Mouse (Mus musculus): Measurements from ENCODE around the gene 1810049J17Rik. TPM values are rescaled to one million over a fixed set of nuclear protein-coding genes. Genes with fewer than 3 reads are reported as not detected.

1810049J17Rik gene
- polyA plus RNA-seq, 1 experiment from 2014 or later: 0.75 TPM

DNA sequence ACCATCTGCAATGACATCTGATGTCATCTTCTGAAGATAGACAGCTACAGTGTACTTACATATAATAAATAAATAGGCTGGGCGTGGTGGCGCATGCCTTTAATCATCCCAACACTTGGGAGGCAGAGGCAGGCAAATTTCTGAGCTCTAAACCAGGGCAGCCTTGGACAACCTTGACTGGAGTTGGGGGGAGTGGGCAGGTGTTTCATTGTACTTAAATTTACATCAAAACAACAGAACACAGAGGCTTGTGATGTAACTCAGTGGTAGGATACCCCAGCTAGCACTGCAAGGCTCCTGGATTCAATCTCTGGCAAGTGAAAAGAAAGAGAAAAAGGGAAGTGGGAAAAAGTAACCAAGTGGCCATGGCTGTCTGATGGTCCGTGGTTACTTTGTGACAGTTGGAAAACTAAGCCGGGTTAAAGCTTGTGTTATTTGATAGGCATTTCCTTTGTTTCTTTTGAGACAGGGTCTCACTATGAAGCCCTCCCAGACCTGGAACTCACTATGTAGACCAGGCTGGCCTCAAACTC, 46.5 kb downstream of the 1810049J17Rik start:
- 80% methylated on average over 4 of the region's 4 CpGs for WGBS
- Histone ChIP-seq H3K9ac (ENCODE audit: low read length) (no peak overlapping the region), H3K4me3 (replicated peaks; ENCODE audit: low read length) (no peak overlapping the region), H3K36me3 (ENCODE audit: control insufficient read depth, insufficient read depth, low read length) (no peaks in the 10 kb centered on the region), H3K4me2 (ENCODE audit: low read depth, low read length) (no peak overlapping the region), H3K9me3 (replicated peaks; ENCODE audit: control insufficient read depth, low read length) (no peaks in the 10 kb centered on the region), H3K27me3 (ENCODE audit: control insufficient read depth, insufficient read depth, low read length) (no peaks in the 10 kb centered on the region), H3K4me1 (ENCODE audit: control insufficient read depth, insufficient read depth, low read length) (no peaks in the 10 kb centered on the region; the same call in 1 of the 2 replicates), H3K27ac (ENCODE audit: low read length) (no peak overlapping the region)
- no peak for ATAC-seq (ENCODE audit: insufficient read depth, low FRiP score)

DNA sequence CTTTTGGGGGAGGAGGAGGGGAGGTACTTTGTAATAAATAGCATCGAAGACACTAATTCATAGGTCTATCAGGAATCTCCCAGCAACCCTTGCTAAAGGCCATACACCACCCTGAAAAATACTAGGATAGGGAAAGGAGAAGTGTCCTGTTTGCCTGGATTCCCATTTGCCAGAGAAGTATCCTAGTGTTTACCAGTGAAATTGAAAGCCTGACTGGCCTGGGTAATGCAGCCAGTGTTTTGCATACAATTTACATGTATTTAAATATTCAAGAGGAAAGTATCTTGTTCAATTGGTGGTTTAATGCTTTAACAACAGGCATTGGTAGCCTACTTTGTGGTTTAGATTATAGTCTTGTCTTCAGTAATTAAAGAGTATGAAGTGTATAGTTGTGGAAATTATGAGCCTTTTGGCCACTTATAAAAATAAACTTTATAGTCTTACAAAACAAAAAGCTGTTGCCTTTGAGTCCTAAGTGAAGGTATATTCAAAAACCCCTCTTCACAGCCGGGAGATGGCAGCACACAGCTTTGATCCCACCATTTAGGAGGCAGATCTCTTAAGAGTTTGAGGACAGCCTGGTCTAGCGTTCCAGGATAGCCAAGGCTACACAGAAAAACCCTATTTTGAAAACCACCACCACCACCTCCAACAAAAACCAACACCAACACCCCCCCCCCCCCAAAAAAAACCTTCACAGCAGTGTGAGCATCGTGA, 47.5 kb downstream of the 1810049J17Rik start:
- 62% methylated on average over 4 of the region's 4 CpGs for WGBS
- Histone ChIP-seq H3K4me2 (ENCODE audit: low read depth, low read length) (no peak overlapping the region), H3K9me3 (replicated peaks; ENCODE audit: control insufficient read depth, low read length) (no peaks in the 10 kb centered on the region), H3K9ac (ENCODE audit: low read length) (no peak overlapping the region), H3K27ac (ENCODE audit: low read length) (no peak overlapping the region), H3K4me1 (ENCODE audit: control insufficient read depth, insufficient read depth, low read length) (no peaks in the 10 kb centered on the region; the same call in 1 of the 2 replicates), H3K36me3 (ENCODE audit: control insufficient read depth, insufficient read depth, low read length) (no peaks in the 10 kb centered on the region), H3K27me3 (ENCODE audit: control insufficient read depth, insufficient read depth, low read length) (no peaks in the 10 kb centered on the region), H3K4me3 (replicated peaks; ENCODE audit: low read length) (no peak overlapping the region)
- ATAC-seq (ENCODE audit: insufficient read depth, low FRiP score): no peak

DNA sequence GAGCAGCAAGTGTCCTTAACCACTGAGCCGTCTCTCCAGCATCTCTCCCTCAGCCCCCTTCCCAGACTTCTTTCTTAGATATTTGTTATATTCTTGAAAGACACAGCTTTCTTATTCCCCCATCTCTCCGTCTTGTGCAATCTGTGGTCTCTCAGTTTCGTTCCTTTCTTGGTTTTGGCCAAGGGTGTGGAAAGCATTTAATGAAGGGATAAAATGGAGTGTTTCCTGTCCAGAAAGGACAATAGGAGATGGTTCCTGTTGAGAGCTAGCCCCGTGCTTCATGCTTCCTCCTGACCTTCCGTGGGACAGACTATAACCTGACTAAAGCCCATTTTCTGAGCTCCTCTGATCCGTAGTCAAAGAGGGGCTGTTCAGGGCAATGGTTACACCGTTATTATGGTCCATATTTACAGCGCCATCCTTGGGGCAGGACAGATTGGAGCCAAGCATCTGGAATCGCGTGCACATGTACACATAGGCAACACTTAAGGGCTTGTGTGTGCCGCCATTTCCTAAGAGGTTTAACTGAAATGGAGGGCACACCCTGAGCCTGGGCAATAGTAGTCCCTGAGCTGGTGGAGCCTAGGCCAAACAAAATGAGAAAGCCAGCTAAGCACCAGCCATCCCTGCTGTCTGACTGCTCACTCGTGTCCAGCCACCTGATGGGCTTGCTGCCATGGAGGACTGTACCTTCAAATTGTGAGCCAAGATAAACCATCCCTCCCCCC, 48.2 kb downstream of the 1810049J17Rik start:
- Histone ChIP-seq H3K4me1 (ENCODE audit: control insufficient read depth, insufficient read depth, low read length) (no peaks in the 10 kb centered on the region; the same call in 1 of the 2 replicates), H3K4me2 (ENCODE audit: low read depth, low read length) (no peak overlapping the region), H3K27me3 (ENCODE audit: control insufficient read depth, insufficient read depth, low read length) (no peaks in the 10 kb centered on the region), H3K27ac (ENCODE audit: low read length) (no peak overlapping the region), H3K9me3 (replicated peaks; ENCODE audit: control insufficient read depth, low read length) (no peaks in the 10 kb centered on the region), H3K9ac (ENCODE audit: low read length) (no peak overlapping the region), H3K36me3 (ENCODE audit: control insufficient read depth, insufficient read depth, low read length) (no peaks in the 10 kb centered on the region), H3K4me3 (replicated peaks; ENCODE audit: low read length) (no peak overlapping the region)
- ATAC-seq (ENCODE audit: insufficient read depth, low FRiP score): no peak
- WGBS: 78% methylated on average over 12 of the region's 12 CpGs

Other genes starting within 250 kb of the 1810049J17Rik start
- gene Zfr, start 204.1 kb downstream of the 1810049J17Rik start, polyA plus RNA-seq (2015; fragmentation: Nextera tagmentation; extraction: Ambion mirVana): 85.9 and 90.7 TPM in 2 replicates
- 16.1 and 17.2 TPM in 2 replicates for gene Mtmr12, start 116.9 kb downstream of the 1810049J17Rik start, polyA plus RNA-seq (2015; fragmentation: Nextera tagmentation; extraction: Ambion mirVana)
- gene Golph3, start 449 bp downstream of the 1810049J17Rik start, polyA plus RNA-seq (2015; fragmentation: Nextera tagmentation; extraction: Ambion mirVana): 70.8 and 73.8 TPM in 2 replicates

Data from stomach, embryonic 16.5 days (tissue).